Mouse (Mus musculus) A20 (cell line): ENCODE measurements around the gene Nfatc2.

Experiments used
- DNase-seq: peaks from one replicate; pipeline ENCODE4 v3.0.0-alpha.2; 2011; ENCODE audit warnings: low read depth, low spot score

Gene Nfatc2

DNA sequence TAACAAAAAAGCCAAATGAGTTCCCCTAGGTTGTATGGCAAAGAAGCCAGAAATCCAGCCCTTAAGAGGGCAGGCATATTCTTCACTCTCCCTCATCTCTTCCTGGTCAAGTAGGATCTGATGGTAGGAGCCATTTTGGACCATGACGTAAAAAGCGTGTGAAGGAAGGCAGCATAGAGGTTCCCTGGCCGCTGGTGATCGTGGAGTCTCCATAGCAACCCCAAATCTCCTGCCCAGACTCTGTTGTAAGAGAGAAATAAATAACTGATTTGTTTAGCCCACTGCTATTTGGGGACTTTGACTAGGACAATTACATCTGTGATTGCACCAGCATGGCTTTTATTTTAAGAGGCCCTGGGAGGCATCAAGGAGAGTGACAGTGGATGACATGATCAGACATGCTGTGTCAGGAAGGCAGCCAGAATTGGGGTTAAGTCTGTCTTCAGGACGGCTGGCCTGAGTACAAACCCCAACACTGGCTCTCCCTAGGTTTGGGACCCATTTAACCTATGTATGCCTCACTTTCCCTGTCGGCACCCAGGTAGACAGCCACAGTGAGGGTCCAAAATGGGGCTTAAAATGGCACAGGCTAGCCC, 8.3 kb upstream of the Nfatc2 start:
- no peak for DNase-seq

DNA sequence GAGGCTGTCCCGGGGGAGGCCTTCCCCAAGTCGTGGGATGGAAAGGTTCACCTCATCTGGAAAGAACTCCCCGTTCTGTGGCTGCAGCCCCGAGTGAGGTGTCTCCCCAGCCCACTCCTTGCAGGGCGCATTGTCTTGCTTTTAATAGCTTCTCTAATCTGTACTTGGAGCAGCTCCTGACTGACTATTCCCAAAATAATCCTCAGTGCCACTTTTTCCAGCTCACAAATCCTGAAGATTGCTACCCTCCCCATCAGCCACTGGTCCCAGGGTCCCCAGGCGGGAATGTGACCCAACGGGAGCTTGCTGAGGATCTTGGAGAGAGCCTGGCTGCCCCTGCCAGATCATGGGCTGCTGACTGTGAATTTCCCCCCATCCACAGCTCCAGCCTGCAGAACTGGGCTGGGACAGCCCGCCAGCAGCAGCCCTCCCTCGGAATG, 6.7 kb upstream of the Nfatc2 start:
- DNase-seq = no peak

GRCm38 (mm10) chr2:168604655-168605070, 3.2 kb upstream of the Nfatc2 start:
- DNase-seq = no peak

DNA sequence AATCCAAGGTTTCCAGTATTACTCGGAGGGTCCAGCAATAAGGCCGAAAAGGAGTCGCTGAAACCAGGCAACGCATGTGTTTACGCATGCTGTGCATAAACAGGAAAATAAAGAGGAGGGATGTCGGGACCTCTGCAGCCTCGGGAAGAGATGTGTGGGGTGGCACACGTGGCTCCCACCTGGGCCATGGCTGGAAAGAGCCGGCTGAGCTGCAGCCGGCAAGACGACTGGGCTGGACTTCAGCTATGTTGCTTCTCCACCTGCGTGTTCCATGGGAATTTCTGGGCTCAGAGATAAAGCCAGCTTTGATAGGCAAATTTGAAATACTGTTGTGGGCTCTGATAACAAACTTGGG, 907 bp upstream of the Nfatc2 start:
- no peak for DNase-seq

GRCm38 (mm10) chr2:168600750-168601490, 537 bp downstream of the Nfatc2 start:
- DNase-seq = no peak

- no peak for DNase-seq
These were observed 5.8 kb downstream of the Nfatc2 start for GRCm38 (mm10) chr2:168595693-168596092.

DNA sequence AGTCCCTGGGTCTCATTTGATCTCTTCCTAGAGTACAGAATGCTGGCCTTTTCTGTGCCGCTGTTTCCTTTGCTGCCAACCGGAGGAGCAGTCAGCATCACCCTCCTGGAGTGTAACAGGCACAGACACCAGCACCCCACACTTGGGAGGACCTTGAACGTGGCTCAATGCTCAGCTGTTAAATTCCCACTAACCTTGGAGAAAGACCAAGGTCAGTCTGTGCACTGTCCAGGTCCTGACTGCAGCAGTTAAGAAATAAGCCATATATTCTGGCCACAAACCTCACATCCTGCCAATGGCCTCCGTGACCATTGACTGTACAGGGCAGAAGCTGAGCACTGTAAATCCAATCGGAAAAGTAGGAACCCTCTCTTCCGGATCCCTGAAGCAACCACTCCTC, 7.8 kb downstream of the Nfatc2 start:
- no peak for DNase-seq

DNA sequence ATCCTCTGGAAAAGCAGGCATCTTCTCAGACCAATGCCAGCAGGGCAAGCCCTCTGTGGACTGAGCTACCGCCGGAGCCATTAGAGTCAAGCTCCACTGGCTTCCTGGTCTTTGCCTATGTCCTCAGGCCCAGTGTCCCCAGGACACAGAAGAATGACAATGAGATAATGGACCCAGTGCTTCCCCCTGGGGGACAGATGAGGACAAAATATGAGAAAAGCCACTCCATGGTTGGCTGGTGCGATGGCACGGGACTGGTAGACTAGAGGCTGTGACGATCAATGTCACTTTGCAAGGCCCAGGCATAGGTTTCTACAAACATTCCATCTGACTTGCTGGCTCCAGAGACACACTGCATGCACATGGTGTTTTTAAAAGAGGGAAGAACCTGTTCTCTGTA, 8.5 kb downstream of the Nfatc2 start:
- peak; percentile 31 for DNase-seq

DNA sequence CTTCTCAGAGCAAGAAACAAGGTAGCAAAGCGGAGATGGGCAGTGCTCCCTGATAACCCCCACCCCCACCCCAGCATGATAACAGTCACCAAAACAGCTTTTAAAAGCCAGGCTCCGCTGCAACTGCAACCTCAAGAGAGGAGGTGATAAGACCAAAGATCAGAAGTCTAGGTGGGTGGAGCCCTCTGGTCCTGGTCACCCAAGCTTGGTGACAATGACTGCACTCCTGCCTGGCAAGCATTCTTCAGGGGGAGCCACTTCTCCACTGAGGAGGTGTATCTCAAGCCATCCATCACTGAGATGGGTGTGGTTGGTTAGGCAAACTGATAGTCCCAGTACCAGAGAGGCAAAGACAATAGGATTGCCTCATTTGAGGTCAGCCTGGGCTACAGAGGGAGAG, 10.4 kb downstream of the Nfatc2 start:
- no peak for DNase-seq

DNA sequence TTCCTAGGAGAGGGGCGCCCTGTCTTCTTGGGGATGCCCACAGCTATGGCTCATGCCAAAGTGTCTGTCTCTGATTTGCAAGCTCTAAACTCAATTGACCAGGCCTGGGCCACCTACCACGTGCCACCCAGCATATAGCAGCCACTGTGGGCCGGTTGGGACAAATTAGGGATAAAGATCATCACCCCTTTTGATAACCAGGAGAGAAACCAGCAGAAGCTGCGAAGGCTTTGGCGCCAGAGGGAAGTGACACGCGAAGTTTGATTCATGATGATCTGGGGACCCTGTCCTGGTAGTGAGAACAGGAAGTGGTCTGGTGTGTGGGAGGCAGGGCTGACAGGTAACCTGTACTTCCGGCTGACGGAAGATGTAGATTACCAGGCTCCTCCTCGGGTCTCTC, 10.9 kb downstream of the Nfatc2 start:
- DNase-seq = no peak

- DNase-seq = peak; percentile 93
These were observed 11.3 kb downstream of the Nfatc2 start for GRCm38 (mm10) chr2:168590168-168590551.

DNA sequence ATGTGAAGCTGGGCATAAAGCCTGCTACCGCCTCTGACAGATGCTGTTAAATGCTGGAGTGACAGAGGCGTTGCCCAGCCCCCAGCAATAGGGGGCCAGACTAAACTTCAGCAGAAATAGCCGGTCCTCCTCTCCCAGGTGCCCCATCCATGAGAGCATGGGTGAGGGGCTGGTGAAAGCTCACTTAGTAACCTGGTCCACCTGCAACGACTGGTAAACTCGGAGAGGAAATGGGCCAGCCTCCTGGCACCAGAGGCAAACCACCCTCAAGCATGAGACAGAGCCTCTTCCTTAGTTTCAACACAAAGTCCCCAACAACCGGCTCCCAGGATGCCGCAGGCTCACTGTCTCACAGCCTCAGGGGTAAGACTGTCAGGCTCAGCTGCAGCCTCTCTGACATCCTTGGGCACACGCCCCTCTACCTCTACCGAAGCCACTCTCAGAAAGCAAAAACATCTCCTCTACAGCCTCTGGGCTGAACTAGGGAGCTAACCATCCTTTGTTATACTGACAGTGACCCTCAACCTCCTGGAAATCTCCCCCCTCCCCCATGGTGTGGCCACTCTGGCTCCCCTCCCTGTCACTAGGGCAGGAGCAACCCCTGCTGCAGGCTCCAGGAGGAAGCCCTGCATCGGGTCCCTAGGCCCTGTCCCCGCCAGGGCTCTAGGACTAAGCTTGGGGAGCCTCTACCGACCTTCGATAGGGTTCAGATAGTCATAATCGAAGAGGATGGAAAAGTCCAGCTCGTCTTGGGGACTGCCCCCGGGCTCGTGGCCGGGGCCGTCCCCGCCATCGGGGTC, 11.9 kb downstream of the Nfatc2 start:
- DNase-seq = peak; percentile 69

- DNase-seq = no peak
These were observed 12.7 kb downstream of the Nfatc2 start for GRCm38 (mm10) chr2:168588591-168589367.

DNA sequence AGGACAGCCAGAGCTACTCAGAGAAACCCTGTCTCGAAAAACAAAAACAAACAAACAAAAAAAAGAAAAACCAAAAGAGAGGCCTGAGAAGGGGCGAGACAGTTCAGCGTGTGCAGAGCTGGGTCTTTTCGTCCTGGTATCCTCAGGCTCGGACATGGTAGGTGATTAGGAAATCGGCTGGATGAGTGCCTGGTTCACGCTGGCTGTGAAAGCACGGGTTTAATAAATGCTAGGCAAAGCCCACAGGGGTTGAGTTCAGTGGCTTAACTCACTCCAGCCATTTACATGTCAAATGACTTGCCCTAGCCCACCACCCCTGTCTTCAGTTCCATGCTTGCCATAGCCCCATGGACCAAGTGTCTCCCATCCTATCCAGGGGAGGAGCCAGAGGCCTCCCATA, 14.3 kb downstream of the Nfatc2 start:
- DNase-seq = no peak

- DNase-seq = no peak
These were observed 14.9 kb downstream of the Nfatc2 start for GRCm38 (mm10) chr2:168586512-168586911.

- no peak for DNase-seq
These were observed 16.6 kb downstream of the Nfatc2 start for GRCm38 (mm10) chr2:168584857-168585256.

GRCm38 (mm10) chr2:168584408-168584807, 17.0 kb downstream of the Nfatc2 start:
- no peak for DNase-seq

DNA sequence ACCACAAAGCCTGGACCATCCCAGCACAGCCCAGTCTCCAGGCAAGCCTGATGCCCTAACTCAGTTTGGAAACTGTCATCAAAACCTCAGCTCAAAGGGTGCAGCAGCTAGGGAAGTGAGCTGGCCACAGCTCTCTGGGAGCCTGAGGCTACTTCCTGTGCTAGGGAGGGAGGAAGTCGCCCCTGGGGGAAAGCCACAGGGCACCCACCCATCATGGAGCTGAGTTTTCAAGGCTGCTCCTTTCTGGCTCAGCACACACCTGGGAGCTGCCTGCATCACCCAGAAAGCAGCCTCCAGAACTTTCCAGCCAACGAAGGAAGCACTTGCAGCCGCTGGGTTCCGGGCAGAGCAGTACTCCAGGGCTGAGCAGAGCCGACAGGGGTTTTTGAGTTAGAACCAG, 18.4 kb downstream of the Nfatc2 start:
- DNase-seq = no peak

- no peak for DNase-seq
These were observed 20.1 kb downstream of the Nfatc2 start for GRCm38 (mm10) chr2:168581207-168581854.

GRCm38 (mm10) chr2:168580295-168580915, 21.1 kb downstream of the Nfatc2 start:
- no peak for DNase-seq

DNA sequence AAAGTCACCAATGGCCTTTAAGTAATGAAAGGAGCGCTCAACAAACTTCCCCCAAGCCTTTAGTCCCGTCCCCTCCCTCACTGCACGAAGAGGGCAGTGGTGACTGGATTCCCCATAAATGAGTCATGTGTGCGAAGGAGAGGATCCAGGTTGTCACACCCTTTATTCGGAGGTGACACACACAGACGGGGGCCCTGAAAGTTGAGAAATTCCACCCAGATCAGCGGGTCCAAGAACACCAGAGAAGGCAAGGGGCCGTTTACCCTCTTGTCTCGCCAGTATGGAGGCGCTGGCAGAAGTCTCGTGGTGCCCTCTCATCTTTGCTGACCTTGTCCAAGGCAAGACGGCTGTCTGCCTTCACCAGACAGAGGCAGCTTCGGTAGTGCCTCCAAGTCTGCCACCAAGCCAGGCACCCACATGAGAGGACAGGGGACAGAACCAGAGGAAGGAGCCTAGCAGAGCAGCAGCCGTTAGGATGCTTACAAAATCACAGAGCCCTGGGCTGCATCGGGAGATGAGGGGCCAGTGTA, 21.8 kb downstream of the Nfatc2 start:
- no peak for DNase-seq
